Mouse (Mus musculus): Measurements from ENCODE around the gene Myl9.
"Not testable (repeated sequence)": the region's sequence is repeated elsewhere in the genome, so short reads cannot be mapped to it uniquely, and the experiment has no call there.

Myl9 gene

DNA sequence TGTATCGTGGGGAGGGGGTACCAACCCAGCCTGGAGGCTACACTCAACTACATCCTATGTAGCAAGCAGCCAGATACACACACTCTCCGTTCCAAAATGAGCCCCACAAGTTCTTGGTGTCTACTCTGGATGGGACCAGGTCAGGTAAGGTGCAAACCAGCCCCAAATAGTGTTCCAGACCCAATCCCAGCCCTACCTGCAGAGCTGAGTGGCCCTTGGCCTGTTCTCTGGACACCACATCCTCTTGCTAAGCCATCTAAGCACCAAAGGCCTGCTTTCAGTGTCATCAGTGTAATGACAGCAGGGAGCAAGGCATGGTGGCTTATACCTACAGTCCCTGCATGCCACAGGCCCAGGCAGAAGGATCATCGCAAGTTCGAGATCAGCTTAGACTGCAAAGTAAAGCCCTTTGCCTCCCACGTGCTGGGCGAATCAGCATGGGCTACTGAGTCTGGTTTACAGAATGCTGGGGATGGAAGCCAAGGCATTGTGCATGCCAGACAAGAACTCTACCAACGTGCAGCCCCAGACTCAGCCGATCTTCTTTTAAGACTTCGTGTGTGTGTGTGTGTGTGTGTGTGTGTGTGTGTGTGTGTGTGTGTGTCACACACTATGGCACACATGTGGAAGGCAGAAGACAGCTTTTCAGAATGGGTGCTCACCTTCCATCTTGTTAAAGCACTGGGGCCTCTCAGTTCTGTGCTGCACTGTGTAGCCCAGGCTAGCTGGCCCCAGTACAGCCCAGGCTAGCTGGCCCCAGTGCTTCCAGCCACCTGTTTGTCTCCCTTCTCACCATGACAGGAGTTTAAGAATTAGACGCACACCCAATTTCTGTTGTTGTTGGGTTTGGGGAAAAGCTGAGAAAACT, 7.5 kb downstream of the Myl9 start:
- in situ Hi-C loops (cut with MboI; ENCODE audit: low sequenced_read_pairs), result no loop called here

DNA sequence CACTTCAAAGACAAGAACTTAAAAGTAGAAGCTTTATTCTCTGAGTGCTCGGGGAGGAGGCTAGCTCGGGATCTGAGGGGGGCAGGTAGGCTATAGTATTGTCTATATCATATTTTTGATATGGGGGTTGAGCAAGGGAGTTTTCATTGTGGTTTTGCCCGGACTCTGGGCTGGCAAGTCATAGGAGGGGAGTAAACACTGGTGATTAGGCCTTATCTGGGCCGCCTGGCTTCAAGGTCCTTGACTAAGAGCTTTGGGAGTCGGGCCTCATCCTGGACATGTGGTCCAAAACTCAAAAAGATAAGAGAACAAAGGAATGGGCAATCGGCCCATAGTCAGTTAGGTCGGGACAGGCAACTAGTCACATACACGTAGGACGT, 8.1 kb downstream of the Myl9 start:
- in situ Hi-C loops (cut with MboI; ENCODE audit: low sequenced_read_pairs), result no loop called here

DNA sequence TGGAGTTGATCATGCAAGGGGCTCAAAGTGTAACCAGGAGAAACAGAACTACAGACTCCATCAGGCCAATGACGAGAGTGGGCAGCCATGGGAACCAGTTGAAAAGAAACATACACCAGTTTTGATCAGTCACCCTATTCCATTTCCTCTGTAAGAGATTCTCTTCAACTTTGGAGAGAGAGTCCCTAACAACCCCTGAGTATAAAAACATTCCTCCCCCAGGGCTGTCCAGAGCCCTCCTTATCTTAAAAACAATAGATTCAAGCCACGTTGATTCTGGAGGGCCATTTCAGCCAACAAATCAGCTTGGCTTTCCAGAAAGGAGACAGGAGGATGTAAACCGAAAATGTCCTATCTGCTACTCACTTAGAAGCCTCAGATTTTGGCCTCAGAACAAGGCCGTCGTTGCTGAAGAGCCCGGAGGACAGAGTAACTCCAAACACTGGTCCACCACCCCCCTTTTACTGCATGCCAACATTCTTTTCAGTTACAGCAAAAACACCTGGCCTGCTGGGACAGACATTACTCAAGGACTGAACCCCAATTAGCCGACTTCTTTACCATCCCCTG, 8.9 kb downstream of the Myl9 start:
- in situ Hi-C loops (cut with MboI; ENCODE audit: low sequenced_read_pairs), result no loop called here

DNA sequence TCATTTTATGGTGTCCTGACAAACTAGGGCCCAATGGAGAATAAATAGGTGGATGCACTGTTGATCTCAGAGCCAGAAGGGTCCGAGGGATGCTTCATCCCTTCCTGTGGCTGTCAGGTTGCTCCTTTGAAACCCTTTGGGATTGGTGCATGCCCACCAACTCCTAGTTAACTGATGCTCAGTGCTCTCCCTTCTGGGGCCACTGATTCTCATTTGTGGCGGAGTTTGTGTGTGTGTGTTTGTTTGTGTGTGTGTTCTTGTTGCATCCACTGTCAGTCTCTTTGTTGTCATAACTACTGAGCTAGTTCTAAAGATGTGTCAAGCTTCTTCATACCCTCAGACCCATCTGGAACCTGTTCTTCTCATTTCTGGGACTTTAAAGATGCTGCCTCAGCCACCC, 9.7 kb downstream of the Myl9 start:
- in situ Hi-C loops (cut with MboI; ENCODE audit: low sequenced_read_pairs), result no loop called here

DNA sequence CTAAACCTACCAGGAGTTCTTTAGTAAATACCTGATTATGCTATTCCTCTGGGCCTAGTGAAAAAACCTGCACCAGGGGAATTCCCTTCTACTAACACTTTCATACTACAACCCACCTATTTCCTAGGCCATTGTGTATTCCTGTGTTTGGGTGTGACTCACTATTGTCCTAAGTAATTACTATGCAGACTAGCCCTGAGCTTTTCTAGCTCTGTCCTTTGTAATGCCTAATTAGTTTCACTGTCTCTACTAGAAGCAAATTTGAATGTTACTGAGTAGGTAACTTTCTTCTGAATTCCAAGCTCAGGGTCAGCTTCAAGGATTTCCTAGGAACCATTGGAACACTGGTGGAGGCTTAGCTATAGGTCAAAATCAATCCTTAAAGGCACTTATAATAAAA, 11.1 kb downstream of the Myl9 start:
- in situ Hi-C loops (cut with MboI; ENCODE audit: low sequenced_read_pairs), result not testable (repeated sequence)

DNA sequence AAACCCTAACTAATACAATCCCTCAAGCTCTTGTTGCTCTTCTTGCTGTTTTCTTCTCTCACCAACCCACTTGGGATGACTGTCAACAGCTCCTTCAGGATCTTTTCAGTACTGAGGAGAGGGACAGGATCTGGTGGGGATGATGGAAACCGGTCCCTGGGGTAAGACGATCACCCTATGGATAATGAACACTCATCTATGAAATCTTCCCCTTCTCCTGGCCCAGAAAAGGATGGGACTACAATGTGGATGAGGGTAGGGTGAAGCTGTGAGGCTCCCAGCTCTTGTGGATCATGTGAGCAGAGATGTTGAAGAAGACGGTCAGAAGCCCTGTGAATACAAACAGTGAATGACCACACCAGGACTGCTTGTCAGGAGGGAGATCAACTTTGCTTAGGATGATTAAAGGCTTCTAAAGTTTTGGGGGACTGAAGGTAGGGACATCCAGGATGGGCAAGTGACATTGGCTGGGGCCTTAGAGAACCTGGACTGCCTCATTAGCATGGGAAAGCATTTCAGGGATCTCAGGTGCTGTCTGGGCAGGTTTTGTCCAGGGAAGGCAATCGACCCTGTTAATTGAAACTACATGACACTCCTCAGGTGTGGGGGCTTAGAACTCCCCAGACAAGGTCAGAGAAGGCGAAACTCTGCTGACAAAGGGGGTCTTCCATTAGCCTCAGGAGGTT, 12.0 kb downstream of the Myl9 start:
- in situ Hi-C loops (cut with MboI; ENCODE audit: low sequenced_read_pairs), result no loop called here

DNA sequence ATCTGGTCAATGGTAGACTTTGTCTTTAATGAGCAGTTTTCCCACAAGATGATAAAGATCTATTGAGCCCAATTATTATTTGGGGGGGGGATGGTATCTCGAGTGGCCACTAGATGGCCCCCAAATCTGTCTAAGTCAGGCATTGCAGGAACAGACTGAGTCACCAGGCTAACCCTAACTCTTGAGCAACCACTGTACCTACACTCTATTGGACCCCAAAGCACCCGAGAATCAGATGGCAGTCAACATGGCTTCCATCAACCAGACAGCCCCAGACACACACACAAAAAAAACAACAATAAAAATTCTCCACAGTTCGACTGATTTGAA, 12.5 kb downstream of the Myl9 start:
- in situ Hi-C loops (cut with MboI; ENCODE audit: low sequenced_read_pairs), result no loop called here

DNA sequence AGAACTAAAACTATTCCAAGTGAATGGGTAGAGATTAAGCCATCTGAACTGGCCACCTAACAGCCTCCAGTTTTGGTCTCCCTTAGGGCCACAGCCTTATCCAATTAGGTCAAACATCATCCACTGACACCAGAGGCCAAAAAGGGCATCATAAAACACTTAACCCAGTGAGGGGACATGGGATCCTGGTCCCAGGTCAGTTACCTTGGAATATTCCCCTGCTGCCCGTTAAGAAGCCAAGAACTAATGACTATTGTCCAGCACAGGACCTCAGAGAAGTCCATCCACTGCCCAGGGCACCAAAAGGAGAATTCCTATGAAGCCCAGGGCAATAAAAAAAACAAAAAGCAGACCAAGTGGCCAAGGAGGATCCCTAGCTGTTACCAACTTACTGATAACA, 13.6 kb downstream of the Myl9 start:
- in situ Hi-C loops (cut with MboI; ENCODE audit: low sequenced_read_pairs), result no loop called here

DNA sequence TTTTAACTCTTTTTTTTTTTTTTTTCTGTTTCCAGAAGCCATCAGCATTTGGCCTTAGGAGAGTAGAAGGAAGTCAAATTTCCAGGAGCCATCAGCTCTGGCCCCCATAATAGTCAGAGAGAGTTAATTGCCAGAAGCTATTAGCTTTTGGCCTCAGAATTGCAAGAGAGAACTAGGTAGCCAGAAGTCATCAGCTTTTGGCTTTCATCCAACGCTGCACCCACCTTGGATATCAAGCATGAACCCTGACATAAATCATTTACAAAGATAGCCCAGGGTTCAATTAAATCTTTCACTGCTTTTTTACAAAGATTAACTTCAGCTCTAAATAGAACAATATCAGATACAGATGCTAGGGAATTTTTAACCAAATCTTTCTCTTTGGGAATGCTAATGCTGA, 23.3 kb downstream of the Myl9 start:
- in situ Hi-C loops (cut with MboI; ENCODE audit: low sequenced_read_pairs), result no loop called here

DNA sequence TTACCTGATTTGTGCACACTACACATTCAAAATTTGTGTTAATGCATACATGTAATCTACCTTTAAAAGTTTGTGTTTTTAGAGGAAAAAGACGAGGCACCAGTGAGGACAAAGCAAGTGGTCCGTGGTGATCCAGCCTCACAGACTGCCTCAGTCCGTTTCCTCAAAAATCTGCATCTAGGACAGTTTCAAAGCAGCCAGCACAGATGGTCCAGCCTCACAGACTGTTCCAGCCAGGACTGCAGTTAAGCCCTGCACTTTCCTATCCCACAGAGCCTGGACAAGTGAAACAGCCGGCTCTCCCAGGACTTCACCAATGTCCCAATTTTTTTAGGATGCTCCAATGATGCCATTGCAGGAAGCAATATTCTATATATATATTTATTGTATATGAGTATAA, 25.8 kb downstream of the Myl9 start:
- in situ Hi-C loops (cut with MboI; ENCODE audit: low sequenced_read_pairs), result no loop called here

DNA sequence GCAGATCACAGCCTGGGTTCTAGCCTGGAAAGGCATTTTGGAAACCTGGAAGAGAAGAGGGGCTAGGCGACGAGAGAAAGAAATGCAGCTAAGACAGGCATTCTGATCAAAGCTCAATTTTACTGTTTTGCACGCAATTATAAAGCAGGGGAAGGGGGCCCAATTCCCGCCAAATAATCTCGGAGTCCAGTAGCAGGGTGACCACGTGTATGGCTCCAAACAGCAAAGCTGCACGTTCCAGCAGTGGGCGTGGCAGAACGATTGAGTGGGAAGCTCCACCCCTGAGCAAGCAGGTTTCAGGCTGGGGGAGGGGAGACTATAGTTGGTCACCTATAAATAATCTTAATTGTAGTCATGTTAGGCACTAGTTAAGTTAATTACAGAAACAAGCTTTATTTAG, 26.9 kb downstream of the Myl9 start:
- in situ Hi-C loops (cut with MboI; ENCODE audit: low sequenced_read_pairs), result not testable (repeated sequence)

DNA sequence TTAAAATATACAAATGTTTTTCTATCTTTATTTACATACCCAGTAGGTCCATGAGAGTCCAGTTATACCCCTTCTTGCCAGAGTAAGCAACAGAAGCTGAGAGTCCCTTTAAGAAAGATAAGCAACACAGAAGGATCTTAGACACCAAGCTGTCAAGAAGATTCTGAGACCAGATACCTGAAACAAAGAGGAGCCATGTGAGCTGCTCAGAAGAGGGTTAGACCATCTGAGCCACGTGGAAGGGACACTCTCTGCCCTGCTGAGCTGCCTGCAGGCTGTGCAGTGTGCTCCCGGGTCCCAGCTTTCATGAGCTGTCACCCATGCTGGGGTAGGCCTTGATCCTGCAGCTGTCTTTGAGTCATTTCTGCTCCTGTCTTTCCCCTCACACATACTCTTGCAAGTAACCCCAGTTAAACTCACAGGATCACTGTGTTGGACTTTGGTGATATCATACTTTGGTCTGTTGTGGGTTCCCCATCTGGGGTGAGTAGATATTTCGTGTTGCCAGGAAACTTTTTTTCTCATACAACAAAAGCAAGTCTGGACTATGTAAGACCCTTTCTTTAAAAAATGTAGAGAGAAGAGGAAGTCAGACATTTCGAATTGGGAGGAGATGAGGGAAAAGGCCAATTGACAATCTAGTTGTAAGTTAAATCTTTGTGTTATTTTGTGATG, 28.6 kb downstream of the Myl9 start:
- in situ Hi-C loops (cut with MboI; ENCODE audit: low sequenced_read_pairs), result no loop called here

DNA sequence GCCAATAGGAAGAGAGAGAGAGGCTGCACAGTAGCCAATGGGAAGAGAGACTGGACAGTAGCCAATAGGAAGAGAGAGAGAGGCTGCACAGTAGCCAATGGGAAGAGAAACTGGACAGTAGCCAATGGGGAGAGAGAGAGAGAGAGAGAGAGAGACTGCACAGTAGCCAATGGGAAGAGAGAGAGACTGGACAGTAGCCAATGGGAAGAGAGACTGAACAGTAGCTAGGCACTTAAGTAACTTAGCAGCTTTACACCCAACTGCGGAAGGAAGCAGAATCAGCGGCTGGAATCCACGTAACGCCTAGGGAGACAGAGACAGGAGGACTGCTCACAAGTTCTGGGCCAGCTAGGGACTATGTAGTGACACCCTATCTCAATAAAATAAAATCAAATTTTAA, 29.4 kb downstream of the Myl9 start:
- in situ Hi-C loops (cut with MboI; ENCODE audit: low sequenced_read_pairs), result no loop called here

DNA sequence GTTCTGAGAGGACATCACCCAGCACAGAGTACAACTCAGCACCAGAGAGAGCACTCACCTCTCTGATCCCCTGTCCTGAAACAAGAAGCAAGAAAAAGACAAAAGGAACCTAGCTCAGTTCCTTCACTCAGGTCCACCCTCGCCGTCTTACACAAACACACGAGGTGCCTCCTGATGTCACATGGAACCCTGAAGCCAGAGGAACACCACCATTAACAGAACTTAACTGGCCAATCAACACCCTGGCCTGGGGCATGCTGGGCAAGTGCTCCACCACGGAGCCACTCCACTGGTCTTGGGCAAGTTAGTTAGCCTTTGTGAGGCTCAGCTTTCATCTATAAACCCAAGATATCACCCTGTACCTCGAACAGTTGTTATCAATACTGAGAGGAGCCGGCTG, 31.7 kb downstream of the Myl9 start:
- in situ Hi-C loops (cut with MboI; ENCODE audit: low sequenced_read_pairs), result no loop called here

DNA sequence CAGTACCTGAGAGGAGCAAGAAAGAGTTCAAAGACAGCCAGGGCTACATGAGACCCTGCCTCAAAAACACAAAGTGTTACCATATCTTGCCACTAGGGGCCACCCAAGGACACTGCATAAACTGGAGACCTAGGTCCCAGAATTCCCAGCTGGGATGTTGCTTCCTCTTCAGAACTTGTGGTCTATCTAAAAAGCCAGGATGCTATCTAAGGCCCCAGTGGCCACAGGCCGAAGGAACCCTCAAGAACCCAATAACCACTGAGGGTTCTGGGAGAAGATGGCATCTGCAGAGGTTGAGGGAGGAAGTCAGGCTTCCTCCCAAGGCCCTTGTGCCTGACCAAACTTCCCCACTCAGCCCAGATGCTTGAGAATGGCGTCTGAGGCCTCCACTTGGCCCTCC, 34.4 kb downstream of the Myl9 start:
- in situ Hi-C loops (cut with MboI; ENCODE audit: low sequenced_read_pairs), result no loop called here

DNA sequence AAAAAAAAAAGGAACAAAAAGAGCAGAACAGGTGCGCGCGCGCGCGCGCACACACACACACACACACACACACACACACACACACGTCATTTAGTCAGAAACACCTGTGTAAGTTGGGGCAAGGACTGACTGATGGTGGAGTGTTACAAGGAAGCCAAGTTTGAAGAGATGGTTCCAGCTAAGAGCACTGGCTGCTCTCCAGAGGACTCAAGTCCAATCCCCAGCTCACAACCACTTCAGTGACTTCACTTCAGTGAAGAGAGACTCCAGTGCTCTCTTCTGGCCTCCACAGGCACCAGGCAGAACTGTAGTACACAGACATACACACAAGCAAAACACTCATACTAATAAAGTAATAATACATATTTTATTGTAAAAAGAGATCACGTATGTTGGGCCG, 35.5 kb downstream of the Myl9 start:
- in situ Hi-C loops (cut with MboI; ENCODE audit: low sequenced_read_pairs), result no loop called here

DNA sequence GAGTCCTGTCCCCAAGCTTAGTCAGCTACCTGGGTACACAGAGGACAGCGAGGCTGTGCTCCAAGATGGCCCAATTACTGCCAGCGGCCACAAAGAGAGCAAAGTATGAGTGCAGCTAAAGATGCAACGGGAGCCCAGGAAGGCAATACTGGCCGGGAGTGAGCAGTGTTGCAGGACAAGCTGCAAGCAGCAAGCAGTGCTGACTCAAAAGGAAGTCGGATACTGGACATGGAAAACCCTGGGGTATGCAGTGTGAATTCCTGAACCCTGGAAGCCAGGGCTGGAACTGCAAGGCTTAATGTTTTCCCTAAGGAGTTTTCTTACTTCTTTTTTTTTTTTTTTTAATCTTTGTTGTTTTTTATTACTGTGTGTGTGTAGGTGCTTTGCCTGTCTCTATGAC, 36.3 kb downstream of the Myl9 start:
- in situ Hi-C loops (cut with MboI; ENCODE audit: low sequenced_read_pairs), result no loop called here

DNA sequence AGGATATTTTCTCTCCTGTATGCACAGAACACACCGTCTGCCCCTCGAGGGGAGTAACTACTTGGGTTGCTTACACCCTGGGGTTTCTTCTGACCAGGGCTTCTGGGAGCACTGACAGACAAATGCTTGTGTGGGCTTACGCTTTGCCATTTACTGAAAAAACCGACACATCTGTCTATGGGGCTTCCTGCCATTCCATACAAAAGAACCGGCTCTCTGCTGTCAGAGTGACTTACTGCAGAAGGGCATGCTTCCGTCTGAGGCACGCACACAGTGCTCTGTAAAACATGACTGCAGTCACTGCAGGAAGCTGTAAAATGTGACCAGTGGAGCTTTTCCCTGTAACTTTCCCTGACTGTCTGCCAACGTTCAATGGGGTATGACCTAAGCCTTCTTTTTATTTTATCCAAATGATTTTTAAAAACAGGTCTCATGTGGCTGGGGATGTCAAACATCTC, 39.2 kb downstream of the Myl9 start:
- in situ Hi-C loops (cut with MboI; ENCODE audit: low sequenced_read_pairs), result no loop called here

DNA sequence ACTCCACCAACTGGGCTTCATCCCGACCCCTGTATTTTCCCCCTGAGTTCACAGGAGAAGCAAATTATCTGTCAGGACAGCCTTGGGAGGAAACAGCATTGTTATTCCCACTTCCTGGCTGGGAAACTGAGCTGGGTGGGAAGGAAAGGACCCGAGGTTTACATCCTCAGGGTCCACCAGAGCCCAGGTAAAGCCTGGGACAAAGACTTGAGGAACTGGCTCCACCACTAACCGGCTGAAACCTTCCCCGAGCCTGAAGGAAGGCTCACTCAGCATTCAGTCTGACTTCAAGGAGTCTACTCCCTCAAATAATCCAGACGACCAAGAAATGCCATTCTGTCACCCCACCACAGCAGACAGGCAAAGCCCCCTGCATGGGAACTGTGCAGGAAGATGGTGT, 39.7 kb downstream of the Myl9 start:
- in situ Hi-C loops (cut with MboI; ENCODE audit: low sequenced_read_pairs), result no loop called here

DNA sequence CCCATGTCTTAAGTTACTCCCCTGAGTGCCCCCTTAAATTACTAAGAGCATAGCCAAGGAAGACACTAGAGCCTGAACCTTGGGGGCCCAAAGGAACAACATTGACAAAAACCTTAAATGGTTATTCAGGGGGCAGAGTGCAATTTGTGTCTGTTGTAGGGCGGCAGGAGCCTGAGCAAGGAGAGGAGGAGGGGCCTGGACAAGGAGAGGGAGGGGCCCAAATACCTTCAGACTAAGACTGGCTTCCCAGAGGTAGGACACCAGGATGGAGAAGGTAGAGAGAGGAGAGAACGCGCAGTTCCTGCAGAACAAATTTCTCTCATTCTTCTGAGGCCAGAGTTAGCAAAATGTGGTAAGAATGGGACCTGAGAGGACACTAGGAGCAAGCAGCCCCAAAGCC, 40.2 kb downstream of the Myl9 start:
- in situ Hi-C loops (cut with MboI; ENCODE audit: low sequenced_read_pairs), result no loop called here

DNA sequence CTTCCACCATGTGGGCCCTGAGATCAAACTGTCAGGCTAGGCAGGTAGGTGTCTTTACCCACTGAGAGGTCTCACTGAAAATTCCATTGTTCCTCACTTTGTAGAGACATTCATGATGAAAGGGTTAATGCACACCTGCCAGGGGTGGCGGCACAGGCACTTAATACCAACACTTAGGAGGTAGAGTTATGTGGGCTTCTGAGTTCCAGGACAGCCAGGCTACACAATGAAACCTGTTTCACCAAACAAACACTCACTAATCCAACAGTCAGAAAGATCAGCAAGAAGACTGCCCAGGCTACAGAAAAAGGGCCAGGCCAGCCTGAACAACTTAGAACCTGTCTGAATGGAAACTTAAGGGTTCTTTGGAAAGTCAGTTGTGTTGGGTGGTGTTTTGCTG, 40.9 kb downstream of the Myl9 start:
- in situ Hi-C loops (cut with MboI; ENCODE audit: low sequenced_read_pairs), result no loop called here

DNA sequence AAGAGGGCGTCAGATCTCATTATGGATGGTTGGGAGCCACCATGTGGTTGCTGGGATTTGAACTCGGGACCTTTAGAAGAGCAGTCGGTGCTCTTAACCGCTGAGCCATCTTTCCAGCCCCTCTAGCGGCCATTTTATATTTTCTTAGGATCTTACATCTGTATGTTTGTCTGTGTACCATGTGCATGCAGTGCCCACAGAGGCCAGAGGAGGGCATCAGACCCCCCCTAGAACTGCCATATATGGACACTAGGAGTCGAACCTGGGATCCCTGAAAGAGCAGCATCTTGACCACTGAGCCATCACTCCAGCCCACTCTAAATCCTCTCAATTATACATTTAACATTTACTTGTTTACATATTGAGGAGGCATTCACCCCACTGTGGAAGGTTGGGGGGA, 49.9 kb downstream of the Myl9 start:
- in situ Hi-C loops (cut with MboI; ENCODE audit: low sequenced_read_pairs), result not testable (repeated sequence)

Measured in CH12F3 (cell line).